Mouse (Mus musculus): ENCODE data around the gene Sowaha. TPM values are rescaled to one million over a fixed set of nuclear protein-coding genes. Genes with fewer than 3 reads are reported as not detected.
"Not testable (repeated sequence)": the region's sequence is repeated elsewhere in the genome, so short reads cannot be mapped to it uniquely, and the experiment has no call there.

Sowaha gene
- polyA plus RNA-seq, 1 experiment from 2014 or later: 0.42 TPM

GRCm38 (mm10) chr11:53428716-53429057, 51.4 kb downstream of the Sowaha start:
- no peak for ATAC-seq
- Histone ChIP-seq H3K27me3 (no peaks in the 10 kb centered on the region), H3K4me3 (replicated peaks) (no peak overlapping the region), H3K36me3 (peaks cover 12% of the 10 kb centered on the region), H3K4me2 (replicated peaks) (no peak overlapping the region), H3K9ac (replicated peaks) (no peak overlapping the region), H3K4me1 (replicated peaks) (peaks cover 18% of the 10 kb centered on the region), H3K27ac (no peak overlapping the region), H3K9me3 (no peaks in the 10 kb centered on the region)
- 98% methylated on average over 5 of the region's 5 CpGs for WGBS

GRCm38 (mm10) chr11:53427993-53428715, 51.9 kb downstream of the Sowaha start:
- Histone ChIP-seq H3K4me1 (replicated peaks) (peaks cover 18% of the 10 kb centered on the region), H3K27me3 (no peaks in the 10 kb centered on the region), H3K9me3 (no peaks in the 10 kb centered on the region), H3K9ac (replicated peaks) (no peak overlapping the region), H3K36me3 (peaks cover 12% of the 10 kb centered on the region), H3K4me2 (replicated peaks) (no peak overlapping the region), H3K4me3 (replicated peaks) (no peak overlapping the region), H3K27ac (no peak overlapping the region)
- 95% methylated on average over 3 of the region's 3 CpGs for WGBS
- no peak for ATAC-seq

GRCm38 (mm10) chr11:53426914-53427313, 53.2 kb downstream of the Sowaha start:
- Histone ChIP-seq H3K36me3 (peaks cover 18% of the 10 kb centered on the region), H3K4me1 (replicated peaks) (peaks cover 18% of the 10 kb centered on the region)
- ATAC-seq; H3K9me3 ChIP-seq; H3K4me3 ChIP-seq (replicated peaks); H3K27me3 ChIP-seq; H3K27ac ChIP-seq; H3K9ac ChIP-seq (replicated peaks); H3K4me2 ChIP-seq (replicated peaks): not testable (repeated sequence)
- WGBS: 91% methylated on average over 3 of the region's 3 CpGs

Other genes starting within 250 kb of the Sowaha start
- gene Hspa4, start 179.8 kb downstream of the Sowaha start, polyA plus RNA-seq (2015; fragmentation: Nextera tagmentation; extraction: Ambion mirVana): 57.0 and 58.7 TPM in 2 replicates
- gene Zcchc10, start 155.6 kb downstream of the Sowaha start, polyA plus RNA-seq (2015; fragmentation: Nextera tagmentation; extraction: Ambion mirVana): 17.0 and 17.6 TPM in 2 replicates
- gene Aff4, start 129.4 kb downstream of the Sowaha start, polyA plus RNA-seq (2015; fragmentation: Nextera tagmentation; extraction: Ambion mirVana): 66.4 and 81.6 TPM in 2 replicates
- not detected in 2 replicates for gene Leap2, start 57.1 kb downstream of the Sowaha start, polyA plus RNA-seq (2015; fragmentation: Nextera tagmentation; extraction: Ambion mirVana)
- 644 and 672 TPM in 2 replicates for gene Uqcrq, start 49.4 kb downstream of the Sowaha start, polyA plus RNA-seq (2015; fragmentation: Nextera tagmentation; extraction: Ambion mirVana)
- 3.3 and 3.7 TPM in 2 replicates for gene Gdf9, start 49.3 kb downstream of the Sowaha start, polyA plus RNA-seq (2015; fragmentation: Nextera tagmentation; extraction: Ambion mirVana)
- gene Gm10447, start 23.2 kb downstream of the Sowaha start, polyA plus RNA-seq (2015; fragmentation: Nextera tagmentation; extraction: Ambion mirVana): not detected in 2 replicates
- gene Shroom1, start 23.1 kb downstream of the Sowaha start, polyA plus RNA-seq (2015; fragmentation: Nextera tagmentation; extraction: Ambion mirVana): 1.8 and 2.2 TPM in 2 replicates
- not detected in 2 replicates for gene Gm9837, start 9.8 kb downstream of the Sowaha start, polyA plus RNA-seq (2015; fragmentation: Nextera tagmentation; extraction: Ambion mirVana)
- gene Gm9945, start 108 bp downstream of the Sowaha start, polyA plus RNA-seq (2015; fragmentation: Nextera tagmentation; extraction: Ambion mirVana): not detected in 2 replicates
- 11.0 and 12.7 TPM in 2 replicates for gene Sept8, start 39.0 kb upstream of the Sowaha start, polyA plus RNA-seq (2015; fragmentation: Nextera tagmentation; extraction: Ambion mirVana)
- 232 and 283 TPM in 2 replicates for gene Kif3a, start 87.1 kb upstream of the Sowaha start, polyA plus RNA-seq (2015; fragmentation: Nextera tagmentation; extraction: Ambion mirVana)
- gene Il4, start 138.4 kb upstream of the Sowaha start, polyA plus RNA-seq (2015; fragmentation: Nextera tagmentation; extraction: Ambion mirVana): 2.8 and 4.2 TPM in 2 replicates
- not detected in 2 replicates for gene Il13, start 154.4 kb upstream of the Sowaha start, polyA plus RNA-seq (2015; fragmentation: Nextera tagmentation; extraction: Ambion mirVana)
- gene Rad50, start 227.0 kb upstream of the Sowaha start, polyA plus RNA-seq (2015; fragmentation: Nextera tagmentation; extraction: Ambion mirVana): 13.0 and 14.3 TPM in 2 replicates
- gene Il5, start 240.5 kb upstream of the Sowaha start, polyA plus RNA-seq (2015; fragmentation: Nextera tagmentation; extraction: Ambion mirVana): not detected in 2 replicates

All from midbrain, embryonic 13.5 days (tissue).